Mouse (Mus musculus): ENCODE measurements around the gene Calm3.
A peak's percentile ranks its signal among the peaks of the same experiment; 100 is the strongest.

The Calm3 gene

GRCm38 (mm10) chr7:16946441-16947348 lies 22.8 kb upstream of the Calm3 start:
- Histone ChIP-seq H3K36me3 (ENCODE audit: control insufficient read depth, insufficient read depth, low read length, poor library complexity, severe bottlenecking) (no peaks in the 10 kb centered on the region), H3K27me3 (ENCODE audit: control insufficient read depth, insufficient read depth, low read length, poor library complexity, severe bottlenecking) (no peaks in the 10 kb centered on the region)
- DNase-seq (ENCODE audit: low read depth, low spot score): peak; percentile 20

DNA sequence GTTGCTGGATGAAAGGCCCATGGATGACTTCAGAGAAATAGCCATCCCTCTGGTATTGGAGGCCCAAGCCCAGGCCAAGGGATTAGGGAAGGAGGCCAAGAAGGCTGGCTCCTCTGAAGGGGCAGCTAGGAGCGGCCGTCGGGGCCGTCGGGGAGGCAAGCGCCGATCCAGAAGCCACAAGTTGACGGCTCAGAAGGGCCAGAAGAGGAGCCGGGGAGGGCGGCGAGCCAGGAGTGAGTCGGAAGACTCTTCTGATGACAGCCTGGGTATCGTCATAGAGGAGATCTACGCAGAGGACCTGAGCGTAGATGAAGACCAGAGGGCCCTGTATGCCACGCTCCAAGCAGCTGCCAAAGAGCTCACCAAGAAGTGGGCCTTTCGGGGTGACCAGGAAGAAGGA lies 21.5 kb upstream of the Calm3 start:
- DNase-seq (ENCODE audit: low read depth, low spot score): no peak
- Histone ChIP-seq H3K27me3 (ENCODE audit: control insufficient read depth, insufficient read depth, low read length, poor library complexity, severe bottlenecking) (no peaks in the 10 kb centered on the region), H3K36me3 (ENCODE audit: control insufficient read depth, insufficient read depth, low read length, poor library complexity, severe bottlenecking) (no peaks in the 10 kb centered on the region)

GRCm38 (mm10) chr7:16944808-16945315 lies 20.9 kb upstream of the Calm3 start:
- H3K36me3 ChIP-seq (ENCODE audit: control insufficient read depth, insufficient read depth, low read length, poor library complexity, severe bottlenecking): no peaks in the 10 kb centered on the region
- no peak for DNase-seq (ENCODE audit: low read depth, low spot score)
- no peaks in the 10 kb centered on the region; the same call in 1 of the 2 replicates for H3K27me3 ChIP-seq (ENCODE audit: control insufficient read depth, insufficient read depth, low read length, poor library complexity, severe bottlenecking)

- H3K27me3 ChIP-seq (ENCODE audit: control insufficient read depth, insufficient read depth, low read length, poor library complexity, severe bottlenecking): no peaks in the 10 kb centered on the region; the same call in 1 of the 2 replicates
- H3K36me3 ChIP-seq (ENCODE audit: control insufficient read depth, insufficient read depth, low read length, poor library complexity, severe bottlenecking): no peaks in the 10 kb centered on the region
- DNase-seq (ENCODE audit: low read depth, low spot score): peak; percentile 68
These were observed 20.3 kb upstream of the Calm3 start, which contains the start of gene Pnmal2 for GRCm38 (mm10) chr7:16944061-16944807. Gene Pnmal2 (plus strand): TSS chr7:16944682.

DNA sequence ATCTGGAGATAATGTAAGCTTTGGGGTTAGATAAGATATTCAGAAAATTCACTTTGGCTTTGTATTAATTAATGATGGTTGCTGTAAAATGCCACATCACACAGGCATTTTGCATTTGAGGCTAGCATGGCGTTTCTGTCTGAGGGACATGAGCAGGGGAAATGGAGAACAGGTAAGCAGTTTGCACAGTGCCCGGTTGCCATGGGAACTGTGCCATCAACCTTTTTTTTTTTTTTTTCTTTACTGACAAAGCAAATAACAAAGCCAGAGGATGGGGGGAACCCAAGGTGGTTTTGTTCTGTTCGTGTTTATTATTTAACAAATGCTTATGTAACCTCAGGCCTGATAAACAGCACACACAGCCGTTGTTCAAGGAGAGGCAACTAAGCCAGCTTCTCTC lies 18.9 kb upstream of the Calm3 start:
- no peaks in the 10 kb centered on the region for H3K36me3 ChIP-seq (ENCODE audit: control insufficient read depth, insufficient read depth, low read length, poor library complexity, severe bottlenecking)
- DNase-seq (ENCODE audit: low read depth, low spot score): no peak
- no peaks in the 10 kb centered on the region; the same call in 1 of the 2 replicates for H3K27me3 ChIP-seq (ENCODE audit: control insufficient read depth, insufficient read depth, low read length, poor library complexity, severe bottlenecking)

DNA sequence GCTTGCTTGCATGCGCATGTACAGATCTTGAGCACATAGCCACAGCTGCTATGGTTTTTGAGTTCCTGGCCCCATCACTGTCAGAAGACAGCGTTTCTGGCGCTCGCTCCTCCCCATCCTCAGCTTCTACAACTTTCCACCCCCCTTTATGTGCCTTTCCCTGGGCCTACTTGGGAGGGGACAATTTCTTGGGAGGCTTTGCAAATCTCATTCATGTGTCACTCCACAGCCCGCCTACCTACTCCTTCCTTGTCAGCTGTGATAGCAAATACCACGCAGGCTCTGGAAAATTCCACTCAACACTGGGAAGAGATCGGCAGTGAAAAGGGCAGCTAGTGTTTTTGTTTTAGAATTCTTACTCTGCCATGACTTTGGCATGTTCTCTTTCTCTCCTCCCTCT lies 16.4 kb upstream of the Calm3 start:
- Histone ChIP-seq H3K27me3 (ENCODE audit: control insufficient read depth, insufficient read depth, low read length, poor library complexity, severe bottlenecking) (no peaks in the 10 kb centered on the region; the same call in 1 of the 2 replicates), H3K36me3 (ENCODE audit: control insufficient read depth, insufficient read depth, low read length, poor library complexity, severe bottlenecking) (no peaks in the 10 kb centered on the region)
- no peak for DNase-seq (ENCODE audit: low read depth, low spot score)

- Histone ChIP-seq H3K36me3 (ENCODE audit: control insufficient read depth, insufficient read depth, low read length, poor library complexity, severe bottlenecking) (no peaks in the 10 kb centered on the region), H3K27me3 (ENCODE audit: control insufficient read depth, insufficient read depth, low read length, poor library complexity, severe bottlenecking) (no peaks in the 10 kb centered on the region; the same call in 1 of the 2 replicates)
- DNase-seq (ENCODE audit: low read depth, low spot score): no peak
These were observed 14.3 kb upstream of the Calm3 start for GRCm38 (mm10) chr7:16938117-16938791.

DNA sequence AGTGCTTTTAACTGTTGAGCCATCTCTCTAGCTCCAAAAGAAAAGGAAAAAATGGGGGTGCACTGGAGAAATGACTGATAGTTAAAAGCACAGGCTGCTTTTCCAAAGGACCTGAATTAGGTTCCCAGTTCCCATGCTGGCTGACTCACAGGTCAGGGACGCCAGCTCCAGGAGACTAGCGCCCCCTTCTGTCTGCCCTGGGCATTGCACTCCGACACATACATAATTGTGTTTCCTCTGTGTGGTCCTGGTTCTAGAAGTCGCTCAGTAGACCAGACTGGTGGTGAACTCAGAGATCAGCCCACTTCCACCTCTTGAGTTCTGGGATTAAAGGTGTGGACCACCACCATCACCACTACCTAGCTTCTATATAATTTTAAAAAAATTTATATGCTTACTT lies 13.4 kb upstream of the Calm3 start:
- H3K36me3 ChIP-seq (ENCODE audit: control insufficient read depth, insufficient read depth, low read length, poor library complexity, severe bottlenecking): no peaks in the 10 kb centered on the region
- peak; percentile 30 for DNase-seq (ENCODE audit: low read depth, low spot score)
- no peaks in the 10 kb centered on the region; the same call in 1 of the 2 replicates for H3K27me3 ChIP-seq (ENCODE audit: control insufficient read depth, insufficient read depth, low read length, poor library complexity, severe bottlenecking)

GRCm38 (mm10) chr7:16932704-16933577 lies 9.0 kb upstream of the Calm3 start:
- Histone ChIP-seq H3K36me3 (ENCODE audit: control insufficient read depth, insufficient read depth, low read length, poor library complexity, severe bottlenecking) (no peaks in the 10 kb centered on the region), H3K27me3 (ENCODE audit: control insufficient read depth, insufficient read depth, low read length, poor library complexity, severe bottlenecking) (no peaks in the 10 kb centered on the region)
- peak; percentile 75 for DNase-seq (ENCODE audit: low read depth, low spot score)

DNA sequence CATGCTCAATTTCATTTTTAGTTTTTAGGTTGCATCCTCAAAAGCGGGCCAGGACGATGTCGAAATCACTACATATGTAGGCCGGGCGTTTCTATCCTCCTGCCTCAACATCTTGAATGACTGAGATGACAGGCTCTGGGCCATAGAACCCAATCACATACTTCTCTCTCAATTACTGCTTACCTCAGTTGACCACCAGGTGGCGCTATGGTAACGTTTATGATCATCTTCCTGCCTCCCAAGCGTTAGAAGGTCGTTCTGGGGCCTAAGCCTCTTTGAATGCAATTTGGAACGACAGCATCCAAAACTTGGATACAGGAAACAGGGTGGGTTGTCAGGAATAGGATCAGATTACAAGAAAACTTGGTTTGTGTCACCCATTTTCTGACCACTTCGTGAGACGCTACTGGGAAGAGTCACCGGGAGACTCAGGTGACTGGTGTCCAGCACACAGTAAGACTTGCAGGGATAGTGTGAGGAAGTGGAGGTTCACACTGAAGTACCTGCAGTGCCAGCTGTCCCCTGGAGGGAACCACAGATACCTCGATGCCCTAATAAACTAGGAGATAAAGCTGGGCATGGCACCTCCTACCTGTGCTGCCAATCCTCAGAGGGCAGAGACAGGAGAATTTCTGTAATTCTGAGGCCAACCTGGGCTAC lies 8.2 kb upstream of the Calm3 start:
- no peaks in the 10 kb centered on the region for H3K36me3 ChIP-seq (ENCODE audit: control insufficient read depth, insufficient read depth, low read length, poor library complexity, severe bottlenecking)
- H3K27me3 ChIP-seq (ENCODE audit: control insufficient read depth, insufficient read depth, low read length, poor library complexity, severe bottlenecking): no peaks in the 10 kb centered on the region
- DNase-seq (ENCODE audit: low read depth, low spot score): peak; percentile 92

- Histone ChIP-seq H3K27me3 (ENCODE audit: control insufficient read depth, insufficient read depth, low read length, poor library complexity, severe bottlenecking) (no peaks in the 10 kb centered on the region), H3K36me3 (ENCODE audit: control insufficient read depth, insufficient read depth, low read length, poor library complexity, severe bottlenecking) (no peaks in the 10 kb centered on the region)
- DNase-seq (ENCODE audit: low read depth, low spot score): peak; percentile 80
These were observed 6.9 kb upstream of the Calm3 start for GRCm38 (mm10) chr7:16930850-16931249.

- Histone ChIP-seq H3K36me3 (ENCODE audit: control insufficient read depth, insufficient read depth, low read length, poor library complexity, severe bottlenecking) (no peaks in the 10 kb centered on the region), H3K27me3 (ENCODE audit: control insufficient read depth, insufficient read depth, low read length, poor library complexity, severe bottlenecking) (no peaks in the 10 kb centered on the region)
- peak; percentile 38 for DNase-seq (ENCODE audit: low read depth, low spot score)
These were observed 4.4 kb upstream of the Calm3 start for GRCm38 (mm10) chr7:16928341-16928740.

DNA sequence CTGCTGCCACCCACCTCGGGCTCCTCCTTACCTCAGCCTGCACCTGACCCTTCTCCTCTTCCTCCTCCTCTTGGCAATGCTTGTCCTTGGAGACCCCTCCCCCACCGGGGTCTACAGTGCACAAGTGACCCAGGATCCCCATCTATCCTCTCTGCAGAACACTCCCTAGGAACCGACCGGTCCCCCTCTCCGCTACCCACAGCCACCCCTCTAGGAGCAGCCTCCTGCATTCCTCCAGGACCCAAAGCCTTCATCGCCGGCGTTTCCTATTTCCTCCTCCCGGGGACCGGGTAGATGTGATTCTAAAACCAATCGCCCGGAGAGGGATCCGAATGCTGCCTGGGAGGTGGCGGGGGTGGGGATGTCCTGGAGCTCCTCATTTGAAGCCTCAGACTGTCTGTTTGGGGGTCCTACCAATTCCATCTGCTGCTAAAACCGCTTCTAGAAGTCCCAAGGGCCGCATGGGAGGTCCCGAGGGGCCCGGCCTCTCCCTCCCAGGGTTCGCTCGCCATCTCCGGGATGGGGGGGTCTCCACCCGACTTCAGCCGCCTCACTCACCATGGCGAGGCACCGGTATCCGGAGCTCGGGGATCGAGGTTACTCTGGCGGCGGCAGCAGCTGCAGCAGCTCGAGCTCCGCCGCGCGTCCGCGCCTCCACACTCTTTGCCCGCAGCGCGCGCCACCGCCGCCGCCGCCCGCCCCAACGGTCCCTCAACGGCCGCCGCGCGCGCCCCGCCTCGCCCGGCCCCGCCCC lies 454 bp downstream of the Calm3 start:
- Histone ChIP-seq H3K36me3 (ENCODE audit: control insufficient read depth, insufficient read depth, low read length, poor library complexity, severe bottlenecking) (no peaks in the 10 kb centered on the region; the same call in 1 of the 2 replicates), H3K27me3 (ENCODE audit: control insufficient read depth, insufficient read depth, low read length, poor library complexity, severe bottlenecking) (no peaks in the 10 kb centered on the region)
- DNase-seq (ENCODE audit: low read depth, low spot score): peak; percentile 26

All from splenic B cell, adult 2 months (primary cell).